Mouse (Mus musculus): Measurements from ENCODE around the gene Nfkbie.

Nfkbie gene

GRCm38 (mm10) chr17:45559732-45560525 lies 4.4 kb downstream of the Nfkbie start:
- no peak for DNase-seq (ENCODE audit: low read depth, low spot score)

GRCm38 (mm10) chr17:45563216-45563615 lies 7.7 kb downstream of the Nfkbie start:
- no peak for DNase-seq (ENCODE audit: low read depth, low spot score)

- peak; percentile 92 for DNase-seq (ENCODE audit: low read depth, low spot score)
Measured at GRCm38 (mm10) chr17:45563655-45564530, 8.4 kb downstream of the Nfkbie start, which contains the start of gene Slc35b2. Slc35b2 (plus strand) TSS chr17:45563874.

- peak; percentile 65 for DNase-seq (ENCODE audit: low read depth, low spot score)
Measured at GRCm38 (mm10) chr17:45564531-45565084, 9.1 kb downstream of the Nfkbie start.

GRCm38 (mm10) chr17:45565103-45565502 lies 9.6 kb downstream of the Nfkbie start:
- DNase-seq (ENCODE audit: low read depth, low spot score): no peak

GRCm38 (mm10) chr17:45566031-45566359 lies 10.5 kb downstream of the Nfkbie start:
- no peak for DNase-seq (ENCODE audit: low read depth, low spot score)

- DNase-seq (ENCODE audit: low read depth, low spot score): peak; percentile 77
Measured at GRCm38 (mm10) chr17:45566360-45567161, 11.1 kb downstream of the Nfkbie start.

GRCm38 (mm10) chr17:45567162-45567601 lies 11.7 kb downstream of the Nfkbie start:
- DNase-seq (ENCODE audit: low read depth, low spot score): peak; percentile 84

- no peak for DNase-seq (ENCODE audit: low read depth, low spot score)
Measured at GRCm38 (mm10) chr17:45568990-45569389, 13.5 kb downstream of the Nfkbie start.

- DNase-seq (ENCODE audit: low read depth, low spot score): no peak
Measured at GRCm38 (mm10) chr17:45569999-45570398, 14.5 kb downstream of the Nfkbie start.

GRCm38 (mm10) chr17:45572103-45573086 lies 16.9 kb downstream of the Nfkbie start:
- DNase-seq (ENCODE audit: low read depth, low spot score): peak; percentile 96

GRCm38 (mm10) chr17:45573087-45573779 lies 17.7 kb downstream of the Nfkbie start, which contains the start of gene Hsp90ab1:
Hsp90ab1 (minus strand) TSS chr17:45573271.
- peak; percentile 98 for DNase-seq (ENCODE audit: low read depth, low spot score)

- peak; percentile 97 for DNase-seq (ENCODE audit: low read depth, low spot score)
Measured at GRCm38 (mm10) chr17:45573780-45574123, 18.2 kb downstream of the Nfkbie start.

- peak; percentile 81 for DNase-seq (ENCODE audit: low read depth, low spot score)
Measured at GRCm38 (mm10) chr17:45574129-45574761, 18.7 kb downstream of the Nfkbie start.

GRCm38 (mm10) chr17:45575123-45575897 lies 19.8 kb downstream of the Nfkbie start:
- DNase-seq (ENCODE audit: low read depth, low spot score): no peak

- no peak for DNase-seq (ENCODE audit: low read depth, low spot score)
Measured at GRCm38 (mm10) chr17:45578242-45578641, 22.7 kb downstream of the Nfkbie start.

- peak; percentile 78 for DNase-seq (ENCODE audit: low read depth, low spot score)
Measured at GRCm38 (mm10) chr17:45578843-45579242, 23.3 kb downstream of the Nfkbie start.

GRCm38 (mm10) chr17:45579554-45579953 lies 24.1 kb downstream of the Nfkbie start:
- DNase-seq (ENCODE audit: low read depth, low spot score): no peak
